Mouse (Mus musculus) forebrain, embryonic 12.5 days (tissue): ENCODE data around the gene Gm29094. TPM values are rescaled to one million over a fixed set of nuclear protein-coding genes. Genes with fewer than 3 reads are reported as not detected.
"Not testable (repeated sequence)": the region's sequence is repeated elsewhere in the genome, so short reads cannot be mapped to it uniquely, and the experiment has no call there.

Experiments
- ATAC-seq: fragments of 200-750 bp; cut with Nextera tagmentation; 2 replicates; pipeline ENCODE4 v1.8.0; 2017; ENCODE audit warnings: moderate TSS enrichment; ENCODE audit not compliant: low FRiP score
- H3K27ac ChIP-seq: fragments of 300-500 bp; sonication (generic); 2 replicates; pipeline ENCODE4 v1.5.1; 2016; ENCODE audit warnings: mild to moderate bottlenecking
- H3K27me3 ChIP-seq: fragments of 300-500 bp; sonication (generic); 2 replicates; pipeline ENCODE4 v1.6.1; 2016; ENCODE audit warnings: mild to moderate bottlenecking
- H3K36me3 ChIP-seq: fragments of 300-500 bp; sonication (generic); replicated peaks from 2 replicates; pipeline ENCODE4 v1.6.1; 2016; ENCODE audit warnings: mild to moderate bottlenecking
- H3K4me1 ChIP-seq: fragments of 300-500 bp; sonication (generic); 2 replicates; pipeline ENCODE4 v1.6.1; 2016
- H3K4me2 ChIP-seq: fragments of 300-500 bp; sonication (generic); 2 replicates; pipeline ENCODE4 v1.6.1; 2016; ENCODE audit warnings: mild to moderate bottlenecking, moderate library complexity
- H3K4me3 ChIP-seq: fragments of 300-500 bp; sonication (generic); replicated peaks from 2 replicates; pipeline ENCODE4 v1.5.1; 2016; ENCODE audit warnings: mild to moderate bottlenecking
- H3K9ac ChIP-seq: fragments of 300-500 bp; sonication (generic); 2 replicates; pipeline ENCODE4 v1.6.1; 2016; ENCODE audit warnings: mild to moderate bottlenecking
- H3K9me3 ChIP-seq: fragments of 300-500 bp; sonication (generic); 2 replicates; pipeline ENCODE4 v1.6.1; 2016
- WGBS: fragments of 180-500 bp; shearing (Covaris S2); methylation state at CpG from one replicate; pipeline ENCODE4 v1.1.7; 2016; 5-methylcytosine and 5-hydroxymethylcytosine counted together
- polyA plus RNA-seq: library from polyadenylated mRNA; unstranded; fragments of >200 nt; fragmentation: Nextera tagmentation; extraction: Ambion mirVana; gene quantifications from 2 replicates; pipeline ENCODE4 v1.2.1, GENCODE M21; 2016

Gm29094 gene
- polyA plus RNA-seq: 1.1 TPM in 1 of 2 replicates, not detected in the other

GRCm38 (mm10) chr9:89198969-89199416, at the start of gene Gm29094, which contains the start of gene Bcl2a1b:
Gene Gm29094 (plus strand): TSS chr9:89199379.
Gene Bcl2a1b (plus strand): TSS chr9:89199209.
- H3K27me3 ChIP-seq, ATAC-seq, H3K4me3 ChIP-seq, H3K27ac ChIP-seq, H3K4me2 ChIP-seq, H3K9ac ChIP-seq, H3K4me1 ChIP-seq, H3K9me3 ChIP-seq, H3K36me3 ChIP-seq: not testable (repeated sequence)
- WGBS: 89% methylated on average over 5 of the region's 5 CpGs

- not testable (repeated sequence) for H3K4me3 ChIP-seq, ATAC-seq, H3K36me3 ChIP-seq, H3K9ac ChIP-seq, H3K4me2 ChIP-seq, H3K4me1 ChIP-seq, H3K27ac ChIP-seq, H3K27me3 ChIP-seq, H3K9me3 ChIP-seq
Measured at GRCm38 (mm10) chr9:89172539-89172938, 26.6 kb upstream of the Gm29094 start.

GRCm38 (mm10) chr9:89178833-89179232, 20.3 kb upstream of the Gm29094 start:
- not testable (repeated sequence) for H3K27ac ChIP-seq, ATAC-seq, H3K36me3 ChIP-seq, H3K9ac ChIP-seq, H3K4me1 ChIP-seq, H3K4me3 ChIP-seq, H3K27me3 ChIP-seq, H3K9me3 ChIP-seq, H3K4me2 ChIP-seq
- WGBS: 42% methylated on average over 2 of the region's 3 CpGs

DNA sequence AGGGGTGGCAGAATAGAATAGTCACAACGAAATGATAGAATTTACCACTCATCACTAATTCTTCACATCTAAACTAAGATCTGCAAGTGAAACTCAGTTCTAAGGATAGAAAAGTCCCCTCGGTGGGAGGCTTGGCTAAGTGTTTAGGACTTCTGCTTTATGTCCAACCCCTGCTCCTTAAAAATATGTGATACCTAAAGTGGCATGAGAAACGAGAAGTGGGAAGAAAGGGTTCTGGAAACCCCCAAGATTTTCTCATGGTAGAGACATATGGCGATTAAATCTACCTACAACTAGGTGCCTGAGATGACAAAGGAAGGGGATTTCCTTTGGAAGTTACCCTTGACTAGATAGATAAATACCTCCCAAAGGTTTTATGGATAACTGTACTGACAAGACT, 19.7 kb upstream of the Gm29094 start:
- not testable (repeated sequence) for H3K4me1 ChIP-seq

DNA sequence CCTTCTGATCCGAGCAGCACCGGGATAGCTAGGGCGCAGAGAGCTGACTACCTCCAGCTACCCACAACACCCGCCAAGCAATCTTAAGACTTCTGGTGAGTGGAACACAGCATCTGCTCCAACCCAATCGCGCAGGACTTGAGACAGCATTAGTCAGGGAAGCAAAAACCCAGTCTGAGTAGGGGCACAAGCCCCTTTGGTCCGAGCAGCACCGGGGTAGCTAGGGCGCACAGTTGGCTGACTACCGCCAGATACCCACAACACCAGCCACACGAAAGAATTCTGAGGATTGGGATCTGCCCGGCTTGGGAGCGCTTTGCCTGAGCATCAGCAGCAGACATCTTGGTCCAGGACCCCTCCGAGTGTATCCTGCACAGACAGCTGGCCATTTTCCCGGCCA, 12.2 kb upstream of the Gm29094 start:
- WGBS: 76% methylated on average over 15 of the region's 15 CpGs
- H3K9ac ChIP-seq, H3K9me3 ChIP-seq, H3K27ac ChIP-seq, ATAC-seq, H3K4me2 ChIP-seq, H3K4me3 ChIP-seq, H3K36me3 ChIP-seq, H3K27me3 ChIP-seq, H3K4me1 ChIP-seq: not testable (repeated sequence)

More for the DNA sequence above, 19.7 kb upstream of the Gm29094 start:
- not testable (repeated sequence) for H3K9me3 ChIP-seq, H3K27me3 ChIP-seq, H3K9ac ChIP-seq, H3K4me3 ChIP-seq, H3K27ac ChIP-seq, H3K36me3 ChIP-seq, H3K4me2 ChIP-seq, ATAC-seq
- 83% methylated on average over 4 of the region's 4 CpGs for WGBS

- not testable (repeated sequence) for ATAC-seq, H3K4me1 ChIP-seq
Measured at GRCm38 (mm10) chr9:89195483-89195882, 3.7 kb upstream of the Gm29094 start.

GRCm38 (mm10) chr9:89197509-89197908, 1.7 kb upstream of the Gm29094 start:
- not testable (repeated sequence) for H3K9ac ChIP-seq, H3K27me3 ChIP-seq, ATAC-seq, H3K36me3 ChIP-seq, H3K27ac ChIP-seq, H3K4me2 ChIP-seq, H3K9me3 ChIP-seq, H3K4me1 ChIP-seq, H3K4me3 ChIP-seq
- 80% methylated on average over 1 of the region's 1 CpGs for WGBS

More at GRCm38 (mm10) chr9:89195483-89195882, 3.7 kb upstream of the Gm29094 start:
- not testable (repeated sequence) for H3K9me3 ChIP-seq, H3K4me2 ChIP-seq, H3K27ac ChIP-seq, H3K9ac ChIP-seq, H3K27me3 ChIP-seq, H3K4me3 ChIP-seq, H3K36me3 ChIP-seq

GRCm38 (mm10) chr9:89198349-89198748, 830 bp upstream of the Gm29094 start:
- not testable (repeated sequence) for H3K4me1 ChIP-seq, ATAC-seq, H3K36me3 ChIP-seq, H3K4me2 ChIP-seq, H3K27ac ChIP-seq, H3K9me3 ChIP-seq, H3K4me3 ChIP-seq, H3K27me3 ChIP-seq, H3K9ac ChIP-seq
- 91% methylated on average over 3 of the region's 3 CpGs for WGBS

DNA sequence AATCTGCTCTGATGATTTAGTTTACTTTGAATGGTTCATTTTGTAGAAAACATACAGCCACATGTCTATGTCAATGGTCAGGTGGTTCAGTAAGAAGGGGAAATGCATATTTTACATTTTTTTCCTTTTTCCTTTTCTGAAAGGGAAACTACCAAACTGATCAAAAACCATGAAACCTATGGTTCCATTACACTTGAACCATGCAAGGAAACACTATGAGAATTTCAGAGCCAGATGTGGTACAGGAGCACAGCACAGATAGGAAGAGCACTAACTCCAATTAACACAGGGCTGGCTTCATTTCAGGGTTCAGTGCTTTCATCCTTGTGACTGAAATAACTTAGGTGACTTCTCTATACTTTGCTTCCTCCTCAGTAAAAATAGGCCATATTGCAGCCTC, 3.1 kb downstream of the Gm29094 start:
- H3K27ac ChIP-seq, H3K9ac ChIP-seq, ATAC-seq, H3K4me3 ChIP-seq, H3K9me3 ChIP-seq, H3K27me3 ChIP-seq, H3K4me1 ChIP-seq, H3K4me2 ChIP-seq, H3K36me3 ChIP-seq: not testable (repeated sequence)

- not testable (repeated sequence) for ATAC-seq, H3K36me3 ChIP-seq, H3K9ac ChIP-seq, H3K27me3 ChIP-seq, H3K4me3 ChIP-seq, H3K9me3 ChIP-seq, H3K27ac ChIP-seq, H3K4me2 ChIP-seq, H3K4me1 ChIP-seq
- 77% methylated on average over 1 of the region's 1 CpGs for WGBS
Measured at GRCm38 (mm10) chr9:89208939-89209338, 9.8 kb downstream of the Gm29094 start.

DNA sequence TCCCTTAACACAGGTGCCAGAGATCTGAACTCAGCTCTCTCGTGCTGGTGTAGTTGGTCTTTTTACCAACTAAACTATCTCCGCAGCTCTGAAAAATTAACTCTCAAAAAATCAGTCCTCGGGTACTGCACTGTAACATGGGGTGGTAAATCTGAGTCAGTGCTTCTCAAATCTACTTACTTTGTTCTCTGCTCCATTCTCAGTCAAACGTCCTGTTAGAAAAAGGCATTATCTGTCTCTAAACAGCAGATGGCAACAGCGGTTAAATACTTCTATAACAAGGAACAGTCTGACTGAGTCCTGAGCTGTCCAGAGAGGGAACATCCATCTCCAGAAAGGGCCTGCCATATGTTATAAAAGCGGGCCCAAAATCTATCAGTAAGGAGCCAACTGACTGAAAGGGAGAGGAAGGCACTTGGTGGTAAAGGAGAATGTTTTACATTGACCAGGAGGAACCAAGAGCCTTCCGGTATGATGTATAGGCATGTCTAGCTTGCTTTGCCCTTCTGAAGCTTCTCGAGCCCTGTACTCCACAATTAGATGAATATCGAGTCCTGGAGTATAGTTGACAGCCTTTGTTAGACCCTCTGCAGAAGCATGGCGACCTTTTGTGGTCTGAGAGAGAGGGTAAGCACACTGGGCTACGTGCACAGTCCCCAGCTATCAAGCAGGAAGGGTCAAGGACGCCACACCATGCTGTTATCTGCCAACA, 11.3 kb downstream of the Gm29094 start, which contains the start of gene Mthfs:
Mthfs (plus strand) TSS at position 324 of the 712 bp plus-strand sequence.
- H3K9me3 ChIP-seq, H3K9ac ChIP-seq, H3K36me3 ChIP-seq, H3K27me3 ChIP-seq, H3K4me1 ChIP-seq: not testable (repeated sequence)
- peak; percentile 60 for ATAC-seq
- WGBS: 28% methylated on average over 9 of the region's 12 CpGs
- Histone ChIP-seq H3K4me2 (peak within 1 kb of the TSS; percentile 42), H3K27ac (peak within 1 kb of the TSS; percentile 80), H3K4me3 (peak within 1 kb of the TSS; percentile 28)

DNA sequence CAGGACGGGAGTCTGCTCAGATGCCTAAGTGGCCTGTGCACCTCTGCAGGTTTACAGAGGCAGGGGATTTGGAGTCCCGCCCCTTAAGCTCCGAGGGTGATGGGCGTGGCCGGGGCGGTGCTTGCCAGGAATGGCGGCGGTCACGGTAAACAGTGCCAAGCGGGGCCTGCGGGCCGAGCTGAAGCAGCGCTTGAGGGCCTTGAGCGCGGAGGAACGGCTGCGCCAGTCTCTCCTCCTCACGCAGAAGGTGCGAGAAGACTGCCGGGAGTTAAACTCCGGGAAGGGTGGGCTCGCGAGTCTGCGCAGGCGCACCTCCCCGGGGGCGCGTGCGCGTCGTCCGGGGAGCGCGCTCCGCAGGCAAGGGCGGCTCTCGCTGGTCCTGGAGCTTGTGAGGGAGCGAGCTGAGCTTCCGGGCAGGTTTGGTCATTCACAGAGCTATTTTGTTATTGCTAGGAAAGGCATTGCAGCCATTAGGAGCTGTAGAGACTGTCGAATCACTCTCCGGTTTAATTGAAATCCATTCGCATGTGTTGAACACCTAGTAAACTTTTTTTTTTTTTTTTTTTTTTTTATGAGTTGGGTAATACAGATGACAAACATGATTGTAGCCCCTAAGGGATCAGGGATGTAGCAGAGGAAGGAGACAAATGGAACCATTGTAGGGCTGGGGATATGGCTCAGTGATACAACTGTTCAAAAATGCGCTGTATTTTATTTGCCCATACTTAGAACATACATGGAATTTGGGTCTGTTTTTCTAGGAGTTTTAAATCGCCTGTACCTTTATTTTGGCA, 12.1 kb downstream of the Gm29094 start:
- H3K4me3 ChIP-seq: peak overlapping the region; percentile 28
- H3K27me3 ChIP-seq, H3K36me3 ChIP-seq, H3K9ac ChIP-seq, H3K4me1 ChIP-seq, H3K9me3 ChIP-seq: not testable (repeated sequence)
- peak overlapping the region; percentile 80 for H3K27ac ChIP-seq
- 5% methylated on average over 13 of the region's 44 CpGs for WGBS
- peak; percentile 94 for ATAC-seq
- peak overlapping the region; percentile 34 for H3K4me2 ChIP-seq

- WGBS: 16% methylated on average over 1 of the region's 1 CpGs
- not testable (repeated sequence) for H3K9ac ChIP-seq, H3K9me3 ChIP-seq, H3K27ac ChIP-seq, H3K4me1 ChIP-seq, H3K4me2 ChIP-seq, H3K36me3 ChIP-seq, H3K4me3 ChIP-seq, H3K27me3 ChIP-seq
- ATAC-seq: peak; percentile 30
Measured at GRCm38 (mm10) chr9:89212428-89212827, 13.2 kb downstream of the Gm29094 start.
